Mouse (Mus musculus): Measurements from ENCODE around the gene Nt5c.

GRCm38 (mm10) chr11:115506586-115506985 lies 14.9 kb upstream of the Nt5c start:
- TF ChIP-seq CTCF (IDR thresholded peaks at IDR 0.05; ENCODE audit: control insufficient read depth, insufficient read depth, insufficient read length) (no peak), USF1 (IDR thresholded peaks at IDR 0.05; ENCODE audit: low read depth) (no peak), MAX (IDR thresholded peaks at IDR 0.05) (no peak)
